Mouse (Mus musculus) embryonic facial prominence, embryonic 11.5 days (tissue): Measurements from ENCODE around the gene Atxn1. TPM values are rescaled to one million over a fixed set of nuclear protein-coding genes. Genes with fewer than 3 reads are reported as not detected.

Source experiments
- ATAC-seq: fragments of 200-750 bp; cut with Nextera tagmentation; replicated peaks from 2 replicates; pipeline ENCODE4 v1.8.0; 2017; ENCODE audit warnings: low read depth; ENCODE audit not compliant: insufficient number of reproducible peaks, low FRiP score, low TSS enrichment
- DNase-seq: peaks from one replicate; pipeline ENCODE4 v3.0.0-alpha.2; 2015; ENCODE audit warnings: low spot score
- H3K27ac ChIP-seq: fragments of 300-500 bp; sonication (generic); replicated peaks from 2 replicates; pipeline ENCODE4 v1.5.1; 2014; ENCODE audit warnings: mild to moderate bottlenecking, low read depth, low read length, control low read depth
- H3K27me3 ChIP-seq: fragments of 300-500 bp; sonication (generic); 2 replicates; pipeline ENCODE4 v1.6.1; 2014; ENCODE audit warnings: mild to moderate bottlenecking, low read length, moderate library complexity, mixed read lengths; ENCODE audit not compliant: control insufficient read depth, insufficient read depth
- H3K36me3 ChIP-seq: fragments of 300-500 bp; sonication (generic); replicated peaks from 2 replicates; pipeline ENCODE4 v1.6.1; 2014; ENCODE audit warnings: low read depth, mild to moderate bottlenecking, low read length, moderate library complexity, mixed read lengths; ENCODE audit not compliant: control insufficient read depth, insufficient read depth
- H3K4me1 ChIP-seq: fragments of 300-500 bp; sonication (generic); 2 replicates; pipeline ENCODE4 v1.6.1; 2014; ENCODE audit warnings: low read length, mixed read lengths; ENCODE audit not compliant: control insufficient read depth, insufficient read depth
- H3K4me2 ChIP-seq: fragments of 300-500 bp; sonication (generic); 2 replicates; pipeline ENCODE4 v1.6.1; 2014; ENCODE audit warnings: low read depth, mild to moderate bottlenecking, control low read depth, low read length, moderate library complexity
- H3K4me3 ChIP-seq: fragments of 300-500 bp; sonication (generic); 2 replicates; pipeline ENCODE4 v1.5.1; 2014; ENCODE audit warnings: low read depth, low read length, control low read depth
- H3K9ac ChIP-seq: fragments of 300-500 bp; sonication (generic); replicated peaks from 2 replicates; pipeline ENCODE4 v1.6.1; 2014; ENCODE audit warnings: mild to moderate bottlenecking, control low read depth, low read length
- H3K9me3 ChIP-seq: fragments of 300-500 bp; sonication (generic); replicated peaks from 2 replicates; pipeline ENCODE4 v1.6.1; 2016; ENCODE audit warnings: mild to moderate bottlenecking, low read length, inconsistent platforms, mixed read lengths; ENCODE audit not compliant: control insufficient read depth
- WGBS: fragments of 180-500 bp; shearing (Covaris S2); extraction: QIAGEN DNeasy Blood & Tissue Kit; methylation state at CpG from one replicate; pipeline ENCODE4 v1.1.7; 2014; 5-methylcytosine and 5-hydroxymethylcytosine counted together
- polyA plus RNA-seq: library from polyadenylated mRNA; unstranded; fragments of >200 nt; fragmentation: Nextera tagmentation; extraction: Ambion mirVana; gene quantifications from 2 replicates; pipeline ENCODE4 v1.2.1, GENCODE M21; 2014

The Atxn1 gene
- polyA plus RNA-seq, 1 experiment from 2014 or later = 1.3 TPM

DNA sequence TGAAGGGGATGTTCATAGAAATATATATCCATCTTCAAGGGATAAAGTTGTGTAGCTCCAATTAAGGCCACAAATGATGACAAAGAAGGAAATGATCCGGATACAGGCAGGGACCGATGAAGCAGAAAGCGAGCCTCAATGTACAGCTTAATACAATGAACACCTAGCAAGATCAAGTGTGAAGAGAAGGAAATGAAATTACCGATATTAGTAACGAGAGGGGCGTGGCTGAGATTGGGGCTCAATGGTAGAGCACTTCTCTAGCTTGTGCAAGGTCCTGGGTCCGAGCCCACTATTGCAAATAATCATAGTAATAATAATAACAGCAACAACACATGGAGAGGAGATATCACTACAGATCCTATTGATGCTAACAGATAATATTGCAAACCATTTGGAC, 54.5 kb downstream of the Atxn1 start:
- 88% methylated on average over 7 of the region's 7 CpGs for WGBS
- Histone ChIP-seq H3K36me3 (no peaks in the 10 kb centered on the region), H3K9me3 (no peaks in the 10 kb centered on the region), H3K27me3 (no peaks in the 10 kb centered on the region), H3K9ac (no peak overlapping the region), H3K4me3 (no peak overlapping the region), H3K4me1 (no peaks in the 10 kb centered on the region), H3K27ac (no peak overlapping the region), H3K4me2 (no peak overlapping the region)
- DNase-seq (no peak), ATAC-seq (no peak)

DNA sequence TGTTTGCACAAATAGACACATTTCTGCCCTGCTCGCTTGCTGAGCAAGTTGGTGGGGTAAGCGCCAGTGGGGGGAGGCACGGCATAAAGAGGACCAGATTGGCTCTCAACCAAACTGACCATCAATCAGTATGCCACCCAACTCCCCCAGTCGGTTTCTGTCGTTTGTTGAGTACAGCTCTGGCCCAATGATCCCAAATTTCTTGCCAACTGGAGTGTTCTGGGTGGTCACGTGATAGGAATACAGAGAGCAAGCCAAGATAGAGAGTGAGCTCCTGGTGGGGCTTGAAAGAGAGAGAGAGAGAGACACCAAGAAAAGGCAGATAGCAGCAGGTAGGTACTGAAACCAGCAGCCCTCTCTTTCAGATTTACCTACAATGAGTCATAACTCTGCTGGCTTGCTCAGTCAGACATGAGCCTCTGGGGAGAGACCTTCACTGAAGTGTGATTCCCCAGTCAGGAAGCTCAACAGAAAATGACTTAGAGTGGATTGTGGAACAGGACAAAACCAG, 57.6 kb downstream of the Atxn1 start:
- 70% methylated on average over 6 of the region's 6 CpGs for WGBS
- Histone ChIP-seq H3K9me3 (no peaks in the 10 kb centered on the region), H3K4me3 (no peak overlapping the region), H3K4me1 (no peaks in the 10 kb centered on the region), H3K9ac (no peak overlapping the region), H3K27me3 (no peaks in the 10 kb centered on the region), H3K4me2 (no peak overlapping the region), H3K27ac (no peak overlapping the region), H3K36me3 (no peaks in the 10 kb centered on the region)
- DNase-seq (no peak), ATAC-seq (no peak)

DNA sequence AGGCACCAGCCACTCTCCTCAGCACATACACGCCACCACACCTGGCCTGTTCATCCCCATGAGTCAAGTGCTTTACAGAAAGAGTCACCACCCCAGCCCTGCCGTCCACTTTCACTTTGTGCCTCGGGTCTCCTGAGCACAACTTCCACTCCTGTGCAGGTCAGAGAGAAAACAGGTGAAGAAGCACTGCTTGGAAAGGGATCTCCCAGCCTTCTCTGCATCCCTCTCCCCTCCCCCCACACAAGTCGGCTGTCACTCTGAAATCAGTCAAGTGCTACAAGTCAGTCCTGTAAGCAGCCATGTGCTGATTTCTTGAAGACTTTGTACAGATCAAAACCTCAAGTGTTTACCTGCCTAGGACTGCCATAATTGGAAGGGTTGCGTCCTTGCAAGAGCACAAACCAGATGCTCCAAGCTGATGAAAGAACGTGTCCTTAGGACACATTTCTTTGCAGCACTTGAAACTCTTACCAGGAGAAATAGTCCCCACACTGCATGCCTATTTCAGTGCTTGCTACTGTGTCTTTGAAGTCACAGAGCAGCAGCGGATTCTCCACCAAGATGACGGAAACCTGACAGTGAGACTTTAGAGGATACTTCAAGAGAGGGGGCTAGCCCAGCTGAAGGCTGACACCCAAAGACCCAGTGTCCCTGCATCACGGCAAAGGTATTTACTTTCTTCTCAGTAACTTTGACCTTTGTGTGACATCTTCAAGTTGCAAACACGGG, 58.2 kb downstream of the Atxn1 start:
- Histone ChIP-seq H3K36me3 (no peaks in the 10 kb centered on the region), H3K4me2 (no peak overlapping the region), H3K4me1 (no peaks in the 10 kb centered on the region), H3K27me3 (no peaks in the 10 kb centered on the region), H3K27ac (no peak overlapping the region), H3K9ac (no peak overlapping the region), H3K4me3 (no peak overlapping the region), H3K9me3 (no peaks in the 10 kb centered on the region)
- DNase-seq (no peak), ATAC-seq (no peak)
- WGBS = 57% methylated on average over 10 of the region's 10 CpGs

- no peak overlapping the region for H3K27ac ChIP-seq
- H3K4me2 ChIP-seq = no peak overlapping the region
- H3K36me3 ChIP-seq = no peaks in the 10 kb centered on the region
- no peaks in the 10 kb centered on the region for H3K4me1 ChIP-seq
- no peak for DNase-seq
- H3K9me3 ChIP-seq = no peaks in the 10 kb centered on the region
- no peak overlapping the region for H3K4me3 ChIP-seq
- ATAC-seq = no peak
- 52% methylated on average over 4 of the region's 4 CpGs for WGBS
- H3K27me3 ChIP-seq = no peaks in the 10 kb centered on the region
- no peak overlapping the region for H3K9ac ChIP-seq
Observed at GRCm38 (mm10) chr13:45904955-45905354, 59.9 kb downstream of the Atxn1 start.

DNA sequence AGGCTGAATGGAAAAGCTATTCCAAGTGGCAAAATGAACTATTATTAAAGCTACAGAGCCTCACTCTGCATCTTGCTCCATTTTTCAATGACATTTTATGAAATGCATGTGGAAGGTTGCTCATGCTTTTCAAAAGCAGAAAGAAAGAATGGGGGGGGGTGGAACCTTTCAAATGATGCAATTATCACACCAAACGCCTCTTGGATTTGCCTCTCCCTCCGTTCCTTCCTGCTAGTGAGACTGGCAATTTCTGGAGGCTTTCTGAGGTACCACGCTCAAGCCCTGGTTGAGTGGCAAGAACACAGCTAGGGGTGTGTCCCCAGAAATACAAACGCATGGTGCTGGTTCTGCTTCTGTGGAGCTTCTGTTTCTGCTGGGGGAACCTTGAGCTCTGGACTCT, 60.4 kb downstream of the Atxn1 start:
- H3K4me1 ChIP-seq = no peaks in the 10 kb centered on the region
- no peak overlapping the region for H3K27ac ChIP-seq
- H3K4me3 ChIP-seq = no peak overlapping the region
- no peaks in the 10 kb centered on the region for H3K27me3 ChIP-seq
- no peak overlapping the region for H3K9ac ChIP-seq
- DNase-seq (no peak), ATAC-seq (no peak)
- H3K9me3 ChIP-seq = no peaks in the 10 kb centered on the region
- H3K4me2 ChIP-seq = no peak overlapping the region
- 80% methylated on average over 4 of the region's 4 CpGs for WGBS
- no peaks in the 10 kb centered on the region for H3K36me3 ChIP-seq

- H3K4me3 ChIP-seq = no peak overlapping the region
- no peak overlapping the region for H3K27ac ChIP-seq
- DNase-seq (no peak), ATAC-seq (no peak)
- no peaks in the 10 kb centered on the region for H3K9me3 ChIP-seq
- H3K4me1 ChIP-seq = no peaks in the 10 kb centered on the region
- H3K36me3 ChIP-seq = no peaks in the 10 kb centered on the region
- H3K27me3 ChIP-seq = no peaks in the 10 kb centered on the region
- no peak overlapping the region for H3K9ac ChIP-seq
- no peak overlapping the region for H3K4me2 ChIP-seq
- WGBS = 81% methylated on average over 12 of the region's 12 CpGs
Observed at GRCm38 (mm10) chr13:45903519-45904274, 61.1 kb downstream of the Atxn1 start.

DNA sequence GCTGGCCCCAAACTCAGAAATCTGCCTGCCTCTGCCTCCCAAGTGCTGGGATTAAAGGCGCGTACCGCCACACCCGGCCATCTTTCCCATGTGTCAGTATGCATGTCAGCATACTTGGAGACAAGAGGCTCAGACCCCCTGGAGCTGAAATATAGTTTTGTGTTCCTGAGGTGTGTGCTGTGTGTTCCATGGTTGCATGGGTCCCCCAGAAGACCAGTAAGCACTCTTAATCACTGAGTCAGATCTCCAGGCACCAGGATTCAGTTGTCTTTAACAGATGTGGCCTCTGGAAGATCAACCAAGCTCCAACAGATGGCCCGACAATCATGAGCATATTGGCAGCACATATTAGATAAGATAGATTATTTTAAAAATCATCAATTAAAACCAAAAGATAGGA, 62.4 kb downstream of the Atxn1 start:
- no peak overlapping the region for H3K27ac ChIP-seq
- H3K4me2 ChIP-seq = no peak overlapping the region
- ATAC-seq (no peak), DNase-seq (no peak)
- H3K36me3 ChIP-seq = no peaks in the 10 kb centered on the region
- 96% methylated on average over 5 of the region's 5 CpGs for WGBS
- H3K9ac ChIP-seq = no peak overlapping the region
- no peak overlapping the region for H3K4me3 ChIP-seq
- no peaks in the 10 kb centered on the region for H3K27me3 ChIP-seq
- no peaks in the 10 kb centered on the region for H3K9me3 ChIP-seq
- no peaks in the 10 kb centered on the region for H3K4me1 ChIP-seq

GRCm38 (mm10) chr13:45900776-45901175, 64.0 kb downstream of the Atxn1 start:
- Histone ChIP-seq H3K9ac (no peak overlapping the region), H3K4me2 (no peak overlapping the region), H3K27me3 (no peaks in the 10 kb centered on the region), H3K27ac (no peak overlapping the region), H3K9me3 (no peaks in the 10 kb centered on the region), H3K36me3 (no peaks in the 10 kb centered on the region), H3K4me3 (no peak overlapping the region), H3K4me1 (no peaks in the 10 kb centered on the region)
- WGBS = 78% methylated on average over 8 of the region's 8 CpGs
- DNase-seq = no peak
- ATAC-seq = no peak
